Mouse (Mus musculus) CD4-positive helper T cell, adult 2 months (primary cell): ENCODE results near the gene Hnrnph3.
"Not testable (repeated sequence)": the region's sequence is repeated elsewhere in the genome, so short reads cannot be mapped to it uniquely, and the experiment has no call there.

Experiments used
- DNase-seq: peaks from one replicate; pipeline ENCODE4 v3.0.0-alpha.2; 2012; ENCODE audit warnings: low read depth, missing footprints, low spot score

The Hnrnph3 gene

GRCm38 (mm10) chr10:63023749-63024579 is at the start of gene Hnrnph3, which contains the start of gene Pbld2:
Hnrnph3 (minus strand) TSS chr10:63024217.
Pbld2 (plus strand) TSS chr10:63024315.
- peak; percentile 98 for DNase-seq

DNA sequence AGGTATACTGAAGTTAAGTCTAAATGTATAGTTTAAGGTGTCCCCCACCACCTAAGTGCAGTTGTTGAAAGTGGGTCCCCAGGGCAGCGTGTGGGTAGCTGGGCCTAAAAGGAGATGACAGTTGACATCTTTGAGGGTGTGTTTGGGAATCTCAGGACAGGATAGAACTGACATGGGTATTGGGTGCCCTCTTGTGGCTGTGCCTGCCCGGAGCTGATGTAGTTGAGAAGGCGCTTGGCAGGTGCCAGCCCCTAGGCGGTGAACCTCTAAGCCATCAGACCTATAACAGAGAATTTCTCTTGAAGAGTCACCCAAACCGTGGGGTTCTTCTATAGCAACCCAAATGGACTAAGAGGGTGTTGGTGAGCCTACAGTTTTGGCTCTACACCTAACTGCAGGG is 42.0 kb upstream of the Hnrnph3 start:
- DNase-seq, result peak; percentile 61

GRCm38 (mm10) chr10:63065561-63065960 is 41.5 kb upstream of the Hnrnph3 start:
- DNase-seq, result no peak

DNA sequence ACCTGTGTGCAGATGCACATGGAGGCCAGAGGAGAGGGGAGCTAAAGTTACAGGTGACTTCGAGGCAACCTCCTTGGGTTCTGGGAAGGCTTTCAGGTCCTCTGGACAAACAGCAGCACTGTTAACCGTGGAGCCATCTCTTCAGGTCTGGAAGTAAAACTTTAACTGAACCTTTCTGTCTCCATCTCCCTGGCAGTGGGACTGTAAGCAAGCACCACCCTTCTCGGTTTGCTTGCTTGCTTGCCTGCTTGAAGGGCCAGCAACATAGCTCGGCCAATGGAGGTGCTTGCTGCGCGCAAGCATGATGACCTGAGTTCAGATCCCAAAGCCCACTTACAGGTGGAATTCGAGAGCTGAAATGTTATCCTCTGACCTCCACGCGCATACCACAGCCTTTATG is 40.5 kb upstream of the Hnrnph3 start:
- DNase-seq, result no peak

DNA sequence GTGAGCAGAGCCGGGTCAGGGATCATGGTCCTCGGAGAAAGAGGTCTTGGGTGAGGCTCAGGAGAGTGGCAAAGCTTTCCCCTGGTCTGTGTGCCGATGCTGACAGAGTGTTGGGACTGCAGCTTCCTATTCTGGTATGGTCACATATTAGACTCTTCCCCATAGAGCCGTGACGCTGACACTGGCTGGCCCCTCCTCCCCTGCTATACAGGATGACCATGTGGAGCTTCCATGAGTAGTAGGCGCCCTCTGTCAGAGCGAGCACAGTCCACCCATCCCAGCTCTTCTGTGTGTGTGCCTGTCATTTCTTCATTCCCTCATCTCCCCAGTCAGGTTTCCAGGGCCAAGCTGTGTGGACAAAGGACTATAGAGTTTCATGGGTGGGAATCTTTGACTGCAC is 39.3 kb upstream of the Hnrnph3 start:
- no peak for DNase-seq

GRCm38 (mm10) chr10:63062696-63063095 is 38.7 kb upstream of the Hnrnph3 start:
- DNase-seq, result no peak

GRCm38 (mm10) chr10:63061266-63061665 is 37.2 kb upstream of the Hnrnph3 start:
- DNase-seq, result no peak

DNA sequence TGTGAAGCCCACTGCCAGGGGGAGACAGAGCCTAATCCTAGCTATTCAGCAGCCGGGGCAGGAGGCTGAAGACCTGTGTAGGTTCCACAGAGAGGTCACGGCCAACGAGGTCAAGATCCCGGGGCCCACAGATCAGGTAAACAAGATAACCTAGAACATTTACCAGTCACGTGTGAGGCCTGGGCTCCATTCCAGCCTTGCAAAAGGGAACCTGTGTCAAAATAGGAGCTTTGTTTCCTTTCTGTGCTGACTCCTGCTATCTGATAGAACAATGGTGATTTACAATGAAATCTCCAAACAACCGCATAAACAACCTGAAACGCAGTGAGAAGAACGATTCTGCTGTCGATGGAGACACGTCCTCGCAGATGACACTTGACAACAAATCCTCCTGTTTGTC is 36.4 kb upstream of the Hnrnph3 start:
- DNase-seq, result no peak

DNA sequence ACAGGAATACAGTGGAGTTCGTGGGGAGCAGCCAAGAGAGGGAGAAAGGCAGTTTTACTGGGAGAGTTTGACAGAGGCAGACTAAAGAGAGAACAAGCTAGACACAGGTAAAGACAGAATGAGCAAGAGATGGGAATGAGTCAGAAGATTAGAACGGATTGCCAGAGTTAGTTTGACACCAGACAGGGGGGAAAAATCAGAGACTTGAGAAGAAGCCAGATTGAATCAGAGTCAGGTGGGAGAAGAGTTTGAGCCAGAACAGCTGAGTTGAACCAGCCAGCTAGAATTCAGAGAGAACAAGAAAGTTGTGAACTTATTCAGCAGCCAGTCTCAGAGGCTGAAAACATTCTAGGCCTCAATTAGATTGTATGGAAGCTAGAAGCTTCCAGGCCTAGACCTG is 35.8 kb upstream of the Hnrnph3 start, which contains the start of gene Pbld1:
Gene Pbld1 (plus strand): TSS at position 301 of the 400 bp plus-strand sequence.
- DNase-seq, result no peak

GRCm38 (mm10) chr10:63056966-63057750 is 33.1 kb upstream of the Hnrnph3 start:
- DNase-seq, result no peak

DNA sequence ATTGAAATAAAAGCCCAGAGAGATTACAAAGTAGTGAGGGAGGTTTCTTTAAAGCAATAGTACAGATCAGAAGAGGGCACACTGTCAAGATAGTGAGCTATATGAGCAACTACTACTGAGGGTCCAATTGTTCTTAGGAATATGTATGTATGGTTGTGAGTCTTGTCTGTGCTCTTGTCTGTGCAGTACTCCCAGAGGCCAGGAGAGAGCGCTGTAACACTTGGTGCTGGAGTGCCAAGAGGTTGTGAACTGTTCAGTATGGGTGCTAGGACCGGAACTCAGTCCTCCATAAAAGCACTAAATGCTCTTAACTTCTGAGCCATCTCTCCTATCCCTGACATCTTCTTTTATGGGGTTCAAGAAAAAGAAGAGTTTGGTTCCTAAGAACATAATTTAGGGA is 30.6 kb upstream of the Hnrnph3 start:
- no peak for DNase-seq

GRCm38 (mm10) chr10:63054071-63054470 is 30.1 kb upstream of the Hnrnph3 start:
- not testable (repeated sequence) for DNase-seq

DNA sequence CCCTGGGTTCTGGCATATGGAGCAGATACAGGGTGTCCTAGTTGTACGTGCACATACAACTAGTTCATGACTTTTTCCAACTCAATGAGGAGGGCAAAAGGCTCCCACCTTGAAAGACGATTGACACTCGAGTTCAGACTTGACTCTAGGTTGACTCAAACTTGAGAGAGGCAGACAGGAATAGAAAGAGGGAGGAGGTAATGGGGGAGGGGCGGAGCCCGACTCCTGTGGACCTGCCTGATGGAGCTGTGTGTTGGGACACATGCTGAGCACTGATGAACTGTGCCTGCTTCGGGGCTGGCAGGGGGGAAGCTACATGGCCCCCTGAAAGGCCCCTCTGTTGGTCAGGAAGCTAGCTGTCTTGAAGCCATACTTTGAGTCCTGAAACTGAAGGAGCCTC is 29.0 kb upstream of the Hnrnph3 start:
- DNase-seq, result no peak

GRCm38 (mm10) chr10:63052011-63052410 is 28.0 kb upstream of the Hnrnph3 start:
- no peak for DNase-seq

DNA sequence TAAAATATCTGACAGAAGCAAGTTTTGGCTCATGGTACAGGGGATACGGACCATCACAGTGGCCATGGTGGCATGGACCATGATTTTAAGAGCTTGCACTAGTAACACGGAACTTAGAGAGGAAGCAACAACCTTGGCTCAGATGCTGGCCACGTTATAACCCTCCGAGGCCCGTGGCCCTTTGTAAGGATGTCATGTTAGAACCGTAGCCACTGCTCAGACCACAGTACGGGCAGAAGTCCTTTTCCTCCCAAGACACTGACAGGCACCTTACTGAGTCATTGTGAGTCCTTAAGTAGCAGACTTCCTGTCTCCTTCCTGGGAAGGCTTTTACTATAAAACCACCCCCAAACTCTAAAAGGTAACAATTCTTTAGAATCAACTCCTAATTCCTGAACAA is 27.2 kb upstream of the Hnrnph3 start:
- no peak for DNase-seq

- DNase-seq, result no peak
Observed at GRCm38 (mm10) chr10:63049106-63049505, 25.1 kb upstream of the Hnrnph3 start.

GRCm38 (mm10) chr10:63047751-63048150 is 23.7 kb upstream of the Hnrnph3 start:
- DNase-seq, result no peak

DNA sequence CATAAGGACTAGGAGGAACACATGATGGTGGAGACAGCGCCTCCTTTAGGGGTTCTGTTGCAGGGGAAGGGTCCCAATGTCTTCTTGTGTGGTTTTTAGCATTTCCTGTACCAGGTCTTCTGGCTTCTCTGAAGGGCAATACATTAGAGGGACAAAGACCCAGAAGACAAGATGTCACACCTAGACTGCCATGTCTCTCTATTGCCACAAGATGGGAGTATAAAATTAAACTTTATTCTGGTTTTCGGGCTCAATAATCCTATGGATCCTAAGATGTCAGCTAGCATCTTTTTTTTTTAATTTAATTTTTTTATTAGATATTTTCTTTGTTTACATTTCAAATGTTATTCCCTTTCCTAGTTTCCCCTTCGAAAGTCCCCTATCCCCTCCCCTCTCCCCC is 19.1 kb upstream of the Hnrnph3 start:
- no peak for DNase-seq

- no peak for DNase-seq
Observed at GRCm38 (mm10) chr10:63039867-63040628, 16.0 kb upstream of the Hnrnph3 start.

DNA sequence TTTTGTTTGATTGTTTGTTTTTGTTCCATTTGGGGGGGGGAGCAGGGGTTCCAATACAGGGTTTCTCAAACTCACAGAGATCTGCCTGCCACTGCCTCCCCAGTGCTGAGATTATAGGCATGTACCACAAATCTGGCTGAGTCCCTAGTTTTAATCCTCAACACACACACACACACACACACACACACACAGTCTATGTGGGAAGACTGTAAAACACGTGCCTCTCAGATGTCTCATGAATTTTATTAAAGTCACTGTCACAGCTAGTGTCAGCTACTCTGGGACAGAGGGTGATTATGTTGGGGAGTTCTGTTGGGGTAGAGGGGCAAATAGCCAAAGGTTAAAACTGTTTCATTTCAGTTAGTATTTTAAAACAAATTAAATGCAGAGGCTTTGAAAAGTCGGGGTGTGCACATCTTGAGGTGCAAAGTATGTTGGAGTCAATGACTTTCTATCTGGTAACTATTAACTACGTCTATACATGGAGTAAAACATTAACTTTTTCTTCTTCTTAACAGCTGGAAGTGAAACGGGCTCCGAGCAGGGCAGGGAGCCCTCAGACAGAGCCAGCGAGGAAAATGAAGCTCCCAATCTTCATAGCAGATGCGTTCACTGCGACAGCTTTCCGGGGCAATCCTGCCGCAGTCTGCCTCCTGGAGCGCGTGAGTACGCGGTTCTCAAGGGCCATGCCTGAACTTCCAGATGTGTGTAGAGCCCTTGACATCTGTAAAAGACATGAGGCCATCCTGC is 14.7 kb upstream of the Hnrnph3 start:
- DNase-seq, result no peak

DNA sequence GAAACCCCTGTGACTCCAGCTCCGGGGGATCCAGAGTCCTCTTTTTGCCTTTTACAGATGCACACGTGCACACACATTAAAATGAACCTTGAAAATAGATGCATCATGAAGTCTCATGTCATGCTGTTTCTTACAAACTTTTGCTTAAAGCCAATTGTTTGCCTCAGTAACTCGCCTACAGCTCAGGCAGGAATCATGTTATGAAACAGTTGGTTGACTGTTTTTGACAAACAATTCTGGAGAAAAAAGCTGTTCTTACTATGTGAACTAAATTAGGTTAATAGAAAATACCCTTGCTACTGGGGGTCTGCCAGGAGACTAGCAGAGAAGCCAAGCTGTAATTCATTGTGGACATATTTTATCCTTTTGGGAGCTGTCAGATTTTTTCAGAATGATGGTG is 8.9 kb upstream of the Hnrnph3 start:
- DNase-seq, result no peak
